Mouse (Mus musculus): ENCODE results near the gene Abraxas2. TPM values are rescaled to one million over a fixed set of nuclear protein-coding genes. Genes with fewer than 3 reads are reported as not detected.

Abraxas2 gene
- total RNA-seq (2022), result 10 to 100 TPM; 16.8 to 21.9 (median 20.5) TPM

DNA sequence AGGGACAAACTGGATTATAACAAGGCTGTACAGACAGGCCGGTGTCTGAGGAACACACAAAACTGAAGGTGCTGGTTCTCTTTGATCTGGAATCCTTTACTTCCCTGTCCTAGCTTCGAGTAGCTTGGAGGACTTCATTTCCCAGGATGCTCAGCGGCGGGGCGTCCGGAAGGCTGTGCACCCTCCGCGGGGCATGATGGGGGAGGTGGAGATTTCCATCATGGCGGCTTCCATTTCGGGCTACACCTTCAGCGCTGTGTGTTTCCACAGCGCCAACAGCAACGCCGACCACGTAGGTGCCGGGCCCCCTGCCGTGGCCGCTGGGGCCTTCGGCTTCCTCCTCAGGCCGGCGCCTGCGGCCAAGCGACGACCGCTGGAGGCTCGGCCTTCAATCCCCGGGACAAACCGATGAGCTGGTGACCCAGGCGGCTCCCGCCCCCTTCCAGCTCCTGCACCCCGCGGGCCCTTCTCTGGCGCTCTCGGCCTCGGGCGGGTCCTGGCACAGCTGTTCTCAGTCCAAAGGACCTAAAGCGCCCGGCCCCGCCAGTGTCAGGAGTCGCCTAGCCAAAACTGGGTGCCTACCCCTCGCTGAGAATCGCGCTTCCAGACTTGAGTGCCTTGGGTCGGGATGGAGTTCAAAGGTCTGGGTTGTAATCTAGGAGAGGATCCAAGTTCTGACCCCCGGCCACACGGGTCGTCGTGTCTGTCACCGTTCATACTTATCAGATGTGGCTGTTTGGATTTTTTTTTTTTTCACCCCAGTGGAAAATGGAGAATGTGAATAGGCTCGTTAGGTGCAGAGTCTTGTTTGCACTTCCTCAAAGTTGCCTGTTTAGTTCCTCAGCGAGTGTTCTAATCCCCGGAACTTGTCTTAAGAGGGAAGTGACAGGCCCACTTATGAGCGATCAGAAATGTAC is at the start of gene Abraxas2:
Gene Abraxas2 (plus strand): TSS at position 184 of the 917 bp plus-strand sequence.
- DNase-seq (ENCODE audit: low spot score), result peak; percentile 93

GRCm38 (mm10) chr7:132809721-132810120 is 49.3 kb upstream of the Abraxas2 start:
- DNase-seq (ENCODE audit: low spot score), result no peak

DNA sequence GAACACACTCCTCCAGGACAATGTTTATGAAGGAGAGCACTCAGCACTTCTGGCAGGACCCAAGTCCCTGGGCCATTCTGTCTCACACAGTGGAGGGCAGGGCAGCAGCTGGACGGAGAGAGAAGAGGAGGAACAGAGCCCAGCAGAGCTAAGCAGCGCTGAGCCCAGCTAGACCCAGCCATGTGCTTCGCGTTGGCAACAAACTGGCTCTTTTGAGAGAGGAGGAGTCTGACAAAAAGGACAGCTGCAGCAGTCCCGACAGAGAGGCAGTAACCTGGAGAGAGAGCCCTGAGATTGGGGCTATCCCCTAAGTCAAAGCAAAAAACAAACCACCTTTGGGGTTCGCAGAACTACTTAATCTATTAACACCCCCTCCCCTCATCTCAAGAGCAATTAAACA is 48.7 kb upstream of the Abraxas2 start:
- DNase-seq (ENCODE audit: low spot score), result no peak

DNA sequence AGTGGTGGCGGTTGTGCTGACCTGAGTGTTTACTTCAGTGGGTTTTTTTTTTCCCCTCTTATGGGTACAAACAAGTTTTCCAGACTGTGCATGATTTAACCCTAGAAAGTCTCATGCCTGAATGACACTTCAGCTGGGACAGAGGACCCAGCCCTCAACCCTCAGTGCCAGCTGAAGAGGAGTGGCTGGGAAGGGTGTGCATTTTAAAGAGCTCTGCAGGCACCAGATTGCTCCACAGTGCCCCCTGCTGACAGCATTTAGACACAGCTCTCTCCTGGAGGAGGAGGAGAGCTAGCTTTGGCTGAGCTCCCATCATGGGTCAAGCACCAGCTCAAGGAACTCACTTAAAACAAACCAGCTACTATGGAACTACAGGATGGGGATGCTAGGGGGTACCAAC is 48.1 kb upstream of the Abraxas2 start:
- DNase-seq (ENCODE audit: low spot score), result peak; percentile 92

DNA sequence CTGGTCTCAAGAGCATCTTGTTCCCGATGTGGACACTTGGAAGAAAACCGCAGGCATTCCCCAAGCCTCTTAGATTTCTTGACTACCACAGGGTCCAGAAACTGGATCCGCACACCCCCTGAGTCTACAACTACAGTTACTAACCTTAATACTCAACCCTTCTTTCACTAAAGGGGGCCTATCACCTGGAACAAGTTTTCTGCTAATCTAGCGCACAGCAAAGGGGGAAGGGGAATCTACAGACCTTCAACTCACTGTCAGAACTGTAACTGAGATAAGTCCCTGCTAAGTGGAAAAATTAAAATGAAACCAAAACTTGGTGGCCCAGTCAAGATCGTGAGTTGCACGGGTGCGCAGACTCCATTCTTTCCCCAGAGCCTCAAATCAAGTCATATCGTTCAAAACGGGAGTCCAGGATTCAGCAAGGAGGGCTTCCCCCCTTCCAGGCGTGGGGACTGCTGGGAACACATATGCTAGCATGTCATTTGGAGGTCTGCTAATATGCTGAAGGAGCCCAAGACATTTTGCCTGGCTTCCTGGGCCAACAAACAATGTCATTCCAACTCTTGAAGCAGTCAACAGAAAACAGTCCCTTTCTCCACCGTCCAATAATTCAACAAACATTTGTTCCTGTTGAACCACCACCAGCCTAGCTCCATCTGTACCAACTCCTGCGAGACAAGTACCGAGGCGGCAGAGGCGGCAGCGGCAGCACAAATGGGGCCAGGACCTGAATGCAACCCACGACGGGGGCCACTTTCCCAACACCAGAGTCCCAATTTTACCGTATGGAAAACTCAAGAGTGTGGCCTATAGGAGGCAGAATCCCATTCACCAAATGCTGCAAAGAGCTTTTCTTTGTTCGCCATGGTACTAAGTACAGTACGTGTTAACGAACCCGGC is 47.1 kb upstream of the Abraxas2 start:
- DNase-seq (ENCODE audit: low spot score), result no peak

- DNase-seq (ENCODE audit: low spot score), result no peak
These were observed 46.2 kb upstream of the Abraxas2 start for GRCm38 (mm10) chr7:132812619-132813415.

GRCm38 (mm10) chr7:132813416-132814088 is 45.5 kb upstream of the Abraxas2 start, which contains the start of gene Fam53b:
Gene Fam53b, minus strand, starts transcription at chr7:132813886.
- DNase-seq (ENCODE audit: low spot score), result no peak

- DNase-seq (ENCODE audit: low spot score), result no peak
These were observed 45.0 kb upstream of the Abraxas2 start for GRCm38 (mm10) chr7:132814089-132814450.

DNA sequence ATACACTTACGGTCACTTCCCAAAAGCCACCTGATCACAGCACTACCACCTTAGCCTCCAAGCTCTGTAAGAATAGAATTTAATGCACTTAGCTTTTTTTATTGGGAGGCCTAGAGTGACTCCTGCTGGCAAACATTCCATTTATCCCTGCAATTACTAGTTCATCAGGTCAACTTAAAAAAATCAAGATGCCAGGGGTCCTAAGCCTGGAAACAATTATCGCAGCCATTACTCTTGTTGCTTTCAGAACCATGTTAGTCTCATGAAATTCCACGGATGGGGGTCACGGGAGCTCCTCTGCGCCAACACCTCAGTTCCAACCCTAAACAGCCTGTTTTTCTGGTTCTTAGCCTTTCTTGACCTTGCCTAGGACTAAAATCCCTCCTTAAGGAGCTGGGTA is 43.9 kb upstream of the Abraxas2 start:
- DNase-seq (ENCODE audit: low spot score), result no peak

GRCm38 (mm10) chr7:132816528-132816927 is 42.5 kb upstream of the Abraxas2 start:
- no peak for DNase-seq (ENCODE audit: low spot score)

GRCm38 (mm10) chr7:132817056-132817455 is 42.0 kb upstream of the Abraxas2 start:
- DNase-seq (ENCODE audit: low spot score), result no peak

GRCm38 (mm10) chr7:132820692-132821091 is 38.3 kb upstream of the Abraxas2 start:
- no peak for DNase-seq (ENCODE audit: low spot score)

- no peak for DNase-seq (ENCODE audit: low spot score)
These were observed 35.2 kb upstream of the Abraxas2 start for GRCm38 (mm10) chr7:132823832-132824231.

- DNase-seq (ENCODE audit: low spot score), result no peak
These were observed 34.5 kb upstream of the Abraxas2 start for GRCm38 (mm10) chr7:132824346-132825022.

DNA sequence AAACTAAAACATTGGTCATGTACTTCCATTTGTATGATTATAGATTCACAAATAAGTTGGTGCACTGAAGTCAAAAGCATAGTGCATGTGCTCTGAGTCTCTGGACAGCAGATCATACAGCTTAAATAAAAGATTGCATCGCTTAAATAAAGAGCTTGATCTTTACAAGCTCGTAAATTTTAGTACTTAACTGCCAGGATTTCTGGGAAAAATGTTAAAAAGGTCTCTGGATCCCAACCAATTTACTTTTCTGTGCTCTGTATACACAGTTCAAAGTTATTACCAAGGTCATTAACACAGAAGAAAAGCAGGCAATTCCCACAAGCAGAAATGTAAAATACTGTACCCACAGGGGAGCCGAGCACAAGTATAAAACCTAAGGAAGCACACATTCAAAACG is 28.1 kb upstream of the Abraxas2 start:
- no peak for DNase-seq (ENCODE audit: low spot score)

GRCm38 (mm10) chr7:132841287-132841686 is 17.7 kb upstream of the Abraxas2 start:
- no peak for DNase-seq (ENCODE audit: low spot score)

- no peak for DNase-seq (ENCODE audit: low spot score)
These were observed 16.6 kb upstream of the Abraxas2 start for GRCm38 (mm10) chr7:132842455-132842854.

DNA sequence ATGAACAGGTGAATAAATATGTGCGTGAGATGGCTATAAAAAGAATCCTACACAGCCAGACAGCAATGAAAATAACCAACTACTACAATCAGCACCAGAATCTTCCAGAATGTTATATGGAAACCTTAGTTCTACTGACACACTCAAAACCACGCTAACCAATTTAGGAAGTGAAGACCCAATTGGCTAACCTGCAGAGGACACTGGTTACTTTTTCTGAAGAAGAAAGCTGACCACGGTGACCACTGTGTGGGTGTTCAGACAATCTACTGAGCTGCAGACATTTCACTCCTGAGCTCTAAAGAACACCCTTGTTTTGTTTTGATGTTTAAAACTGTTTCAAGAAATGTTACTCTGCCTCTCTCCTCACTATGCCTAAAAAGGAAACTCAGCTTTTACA is 15.9 kb upstream of the Abraxas2 start:
- no peak for DNase-seq (ENCODE audit: low spot score)

DNA sequence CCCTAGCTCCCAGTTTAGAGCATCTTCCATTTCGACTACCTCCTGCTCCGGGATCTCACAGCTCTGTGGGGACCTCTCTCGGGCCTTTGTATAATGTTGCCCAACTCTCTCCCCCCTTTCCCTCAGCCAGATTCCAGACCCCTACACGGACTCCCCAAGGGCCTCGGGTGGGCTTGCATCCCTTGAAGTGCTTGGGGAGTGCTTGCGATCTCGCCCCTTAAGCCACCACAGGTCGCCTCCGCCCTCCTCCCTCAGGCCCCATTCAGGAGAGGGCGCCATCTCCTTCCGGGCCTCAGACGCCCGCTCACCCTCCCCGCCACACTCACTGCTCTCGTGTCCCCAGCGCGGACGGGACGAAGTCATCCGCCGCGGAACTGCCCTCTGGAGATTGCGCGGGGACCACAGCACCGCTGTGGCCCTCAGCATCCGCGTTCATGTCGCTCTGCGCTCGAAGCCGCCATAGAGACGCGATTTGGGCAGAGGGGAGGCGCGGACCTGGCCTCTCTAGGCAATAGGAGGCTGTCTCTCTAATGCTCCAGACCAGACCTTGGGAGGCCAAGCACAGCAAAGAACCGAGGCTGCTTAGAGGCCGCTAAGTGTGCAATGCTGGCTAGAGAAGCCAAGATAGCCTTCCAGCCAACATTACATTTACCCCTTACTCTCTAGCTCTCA is 6.7 kb upstream of the Abraxas2 start, which contains the start of gene Eef1akmt2:
Gene Eef1akmt2 (minus strand): TSS at position 501 of the 672 bp plus-strand sequence.
- DNase-seq (ENCODE audit: low spot score), result peak; percentile 77

DNA sequence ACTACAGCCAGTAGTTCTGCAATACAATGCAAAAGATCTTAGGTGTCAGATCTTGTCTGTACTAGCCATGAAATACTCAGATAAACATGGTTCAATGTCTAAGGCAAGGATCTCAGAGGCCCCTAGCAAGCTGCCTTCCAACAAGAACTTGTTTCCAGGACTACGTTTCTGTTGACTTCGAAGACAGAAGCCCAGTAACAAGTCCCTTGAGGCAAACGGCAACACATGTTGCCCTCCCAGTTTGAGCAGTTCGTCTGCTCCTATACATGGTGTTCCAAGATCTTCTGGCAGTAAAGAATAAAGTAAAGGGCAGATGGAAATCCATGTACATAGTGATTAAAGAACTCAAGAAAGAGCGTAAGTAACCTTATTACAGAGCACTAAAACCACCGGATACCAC is 5.7 kb upstream of the Abraxas2 start:
- no peak for DNase-seq (ENCODE audit: low spot score)
